Mouse (Mus musculus) cerebellum, adult 2 months (tissue): ENCODE measurements around the gene Apoc4. TPM values are rescaled to one million over a fixed set of nuclear protein-coding genes. Genes with fewer than 3 reads are reported as not detected.

Experiments
- DNase-seq, 2 experiments: peaks; one replicate each; pipeline ENCODE4 v3.0.0; 2021
- H3K27ac ChIP-seq: fragments of 200-500 bp; 2 replicates; pipeline ENCODE4 v1.5.1; 2012; ENCODE audit warnings: low read length, control low read depth, inconsistent platforms; ENCODE audit not compliant: insufficient read depth
- H3K27me3 ChIP-seq: fragments of 200-500 bp; 2 replicates; pipeline ENCODE4 v1.6.1; 2012; ENCODE audit warnings: inconsistent platforms, mild to moderate bottlenecking, low read length, moderate library complexity; ENCODE audit not compliant: control insufficient read depth, insufficient read depth
- H3K4me1 ChIP-seq: fragments of 200-500 bp; 2 replicates; pipeline ENCODE4 v1.6.1; 2011; ENCODE audit warnings: low read length; ENCODE audit not compliant: control insufficient read depth, insufficient read depth
- H3K4me3 ChIP-seq: fragments of 200-500 bp; replicated peaks from 2 replicates; pipeline ENCODE3; 2011; ENCODE audit warnings: mild to moderate bottlenecking, low read depth, low read length, control low read depth; ENCODE audit not compliant: insufficient read depth
- CTCF ChIP-seq: fragments of 200-500 bp; IDR thresholded peaks from 2 replicates; pipeline ENCODE4 v1.5.1; 2011; ENCODE audit warnings: low read depth, mild to moderate bottlenecking, control low read depth, low read length, moderate library complexity, borderline replicate concordance; ENCODE audit not compliant: insufficient read depth
- POLR2A ChIP-seq: fragments of 200-500 bp; IDR thresholded peaks from 2 replicates; pipeline ENCODE4 v1.6.1; 2011; ENCODE audit warnings: low read length, control low read depth, borderline replicate concordance; ENCODE audit not compliant: insufficient read depth
- WGBS: fragments of 180-500 bp; shearing (Covaris S2); methylation state at CpG from one replicate; pipeline ENCODE4 v1.1.7; 2018; 5-methylcytosine and 5-hydroxymethylcytosine counted together
- polyA plus RNA-seq: library from polyadenylated mRNA; depleted of rRNA; stranded (reverse); fragments of >200 nt; gene quantifications from 2 replicates; pipeline ENCODE4 v1.2.3, GENCODE M21; 2012

The Apoc4 gene
- polyA plus RNA-seq, 1 experiment = not detected

DNA sequence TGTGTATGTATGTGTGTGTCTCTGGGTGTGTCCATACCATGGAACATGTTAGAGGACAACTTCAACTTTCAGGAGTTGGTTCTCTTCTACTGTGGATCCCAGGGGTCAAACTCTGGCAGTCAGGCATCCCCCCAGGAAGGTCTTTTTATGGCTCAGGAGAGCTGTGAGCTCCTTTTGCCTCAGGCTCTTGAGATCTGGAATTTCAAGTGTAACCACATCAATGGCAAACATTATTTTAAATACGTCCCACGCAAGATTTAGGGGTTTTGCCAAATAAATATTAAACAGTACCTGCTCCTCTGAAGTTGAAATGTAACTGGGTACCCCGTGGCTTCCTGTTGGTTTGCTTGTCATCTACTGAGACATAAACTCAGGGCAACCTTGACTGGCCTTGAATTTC, 1.7 kb upstream of the Apoc4 start:
- Histone ChIP-seq H3K27ac (no peak overlapping the region), H3K27me3 (no peaks in the 10 kb centered on the region; the same call in 1 of the 2 replicates), H3K4me3 (no peak overlapping the region), H3K4me1 (no peaks in the 10 kb centered on the region)
- no peak for TF ChIP-seq CTCF
- no peak for TF ChIP-seq POLR2A
- WGBS = 79% methylated on average over 3 of the region's 3 CpGs
- no peak for DNase-seq

DNA sequence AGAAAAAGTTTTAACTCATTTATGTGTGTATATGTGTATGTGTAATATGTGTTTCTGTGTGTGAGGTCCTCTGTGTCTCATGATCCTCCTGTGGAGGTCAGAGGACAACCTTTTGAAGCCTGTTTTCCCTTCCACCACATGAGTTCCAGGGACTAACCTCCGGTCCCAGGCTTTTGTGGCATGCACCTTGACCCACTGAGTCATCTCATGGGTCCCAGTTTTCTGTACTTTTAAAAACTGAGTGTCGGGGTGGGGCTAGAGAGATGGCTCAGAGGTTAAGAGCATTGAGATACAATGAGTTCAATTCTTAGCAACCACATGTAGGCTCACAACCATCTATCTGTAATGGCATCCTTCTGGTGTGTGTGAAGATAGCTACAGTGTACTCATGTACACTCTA, 577 bp downstream of the Apoc4 start:
- DNase-seq = no peak
- Histone ChIP-seq H3K4me3 (no peak overlapping the region), H3K27ac (no peak overlapping the region), H3K27me3 (no peaks in the 10 kb centered on the region), H3K4me1 (no peaks in the 10 kb centered on the region)
- no peak for TF ChIP-seq POLR2A
- TF ChIP-seq CTCF = no peak
- 82% methylated on average over 2 of the region's 2 CpGs for WGBS

DNA sequence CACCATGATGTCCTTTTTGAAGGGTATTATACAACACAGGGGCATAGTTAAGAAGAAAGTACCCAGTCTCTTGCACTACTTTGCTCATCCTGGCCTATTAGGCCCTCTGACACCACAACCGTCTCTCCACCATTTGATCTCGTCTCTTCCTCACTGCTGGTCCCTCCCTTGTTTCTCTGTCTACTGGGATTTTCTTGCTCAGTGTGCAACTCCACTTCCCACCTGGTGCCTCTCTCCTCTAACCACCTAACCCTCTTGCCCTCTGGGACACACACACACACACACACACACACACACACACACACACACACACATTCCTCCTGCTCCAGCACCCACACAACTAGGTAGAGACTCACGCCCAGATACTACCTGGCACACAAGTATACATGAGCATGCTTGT, 2.4 kb downstream of the Apoc4 start:
- no peaks in the 10 kb centered on the region for H3K4me1 ChIP-seq
- no peaks in the 10 kb centered on the region for H3K27me3 ChIP-seq
- no peak overlapping the region for H3K27ac ChIP-seq
- TF ChIP-seq CTCF (no peak), POLR2A (no peak)
- DNase-seq = no peak
- H3K4me3 ChIP-seq = no peak overlapping the region
- WGBS = 82% methylated on average over 3 of the region's 3 CpGs

DNA sequence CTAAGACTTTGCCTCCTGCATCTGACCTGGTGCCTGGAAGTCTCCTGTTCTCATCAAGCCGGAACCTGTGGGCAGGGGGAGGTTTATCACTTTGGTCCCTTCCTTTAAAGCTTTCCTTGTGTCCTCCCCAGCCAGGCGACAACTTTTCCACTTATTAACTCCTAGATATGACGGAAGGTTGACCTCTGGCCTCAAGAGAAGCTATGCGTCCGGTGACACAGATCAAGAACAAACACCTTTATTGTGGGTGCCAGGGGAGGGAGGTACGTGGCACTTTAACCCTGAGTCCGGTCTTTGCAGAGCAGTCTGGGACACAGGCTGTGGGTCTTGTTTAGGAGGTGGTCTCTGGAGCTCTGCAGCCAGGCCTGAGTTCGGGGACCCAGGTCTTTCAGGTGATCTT, 3.4 kb downstream of the Apoc4 start, which contains the start of gene Apoc2:
TSS of gene Apoc2 (minus strand) at position 70 of the 400 bp plus-strand sequence.
- Histone ChIP-seq H3K27ac (no peak within 1 kb of the TSS), H3K27me3 (no peaks in the 10 kb centered on the region), H3K4me1 (no peaks in the 10 kb centered on the region; the same call in 1 of the 2 replicates), H3K4me3 (no peak within 1 kb of the TSS)
- WGBS = 77% methylated on average over 8 of the region's 8 CpGs
- DNase-seq = no peak
- TF ChIP-seq POLR2A (no peak), CTCF (no peak)

DNA sequence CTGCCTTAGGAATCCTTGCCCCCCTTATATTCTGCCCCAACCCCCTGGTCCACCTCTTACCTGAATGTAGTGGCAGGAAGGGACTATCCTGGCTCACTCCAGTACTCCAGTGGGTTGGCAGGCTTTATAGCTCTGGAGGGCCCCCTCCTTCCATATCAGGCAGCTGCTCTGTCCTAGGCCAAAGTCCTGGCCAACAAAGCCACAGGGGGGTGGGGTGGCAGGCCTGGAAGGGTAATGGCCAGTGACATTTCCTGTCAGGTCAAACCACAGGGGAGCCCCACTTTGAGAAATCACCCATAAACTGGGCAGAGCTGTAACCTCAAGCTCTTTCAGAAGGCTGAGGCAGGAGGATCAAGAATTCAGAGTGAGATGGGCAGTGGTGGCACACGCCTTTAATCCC, 4.6 kb downstream of the Apoc4 start:
- no peaks in the 10 kb centered on the region; the same call in 1 of the 2 replicates for H3K4me1 ChIP-seq

DNA sequence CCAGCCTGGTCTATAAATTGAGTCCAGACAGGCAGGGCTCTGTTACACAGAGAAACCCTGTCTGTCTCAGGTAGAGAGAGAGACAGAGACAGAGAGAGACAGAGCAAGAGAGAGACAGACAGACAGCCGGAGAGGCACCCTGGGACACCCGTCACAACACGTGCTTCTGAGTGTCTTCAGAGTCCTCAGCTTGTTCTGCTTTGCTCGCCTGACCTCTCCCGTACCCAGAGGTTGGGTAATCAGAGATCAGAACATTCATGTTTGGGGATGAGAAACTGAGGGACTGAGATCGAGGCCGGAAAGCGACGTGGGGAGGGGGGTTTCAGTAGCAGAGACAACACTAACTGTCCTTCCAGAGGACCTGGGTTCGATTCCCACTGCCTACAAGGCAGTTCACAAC, 5.5 kb downstream of the Apoc4 start:
- no peak for DNase-seq
- Histone ChIP-seq H3K27ac (no peak overlapping the region), H3K27me3 (no peaks in the 10 kb centered on the region), H3K4me1 (no peaks in the 10 kb centered on the region; the same call in 1 of the 2 replicates), H3K4me3 (no peak overlapping the region)
- 80% methylated on average over 10 of the region's 10 CpGs for WGBS
- TF ChIP-seq POLR2A = no peak
- TF ChIP-seq CTCF = no peak

More for the DNA sequence above, 4.6 kb downstream of the Apoc4 start:
- 69% methylated on average over 1 of the region's 1 CpGs for WGBS
- no peak overlapping the region for H3K4me3 ChIP-seq
- DNase-seq = no peak
- no peak overlapping the region for H3K27ac ChIP-seq
- no peaks in the 10 kb centered on the region for H3K27me3 ChIP-seq
- no peak for TF ChIP-seq CTCF
- no peak for TF ChIP-seq POLR2A

DNA sequence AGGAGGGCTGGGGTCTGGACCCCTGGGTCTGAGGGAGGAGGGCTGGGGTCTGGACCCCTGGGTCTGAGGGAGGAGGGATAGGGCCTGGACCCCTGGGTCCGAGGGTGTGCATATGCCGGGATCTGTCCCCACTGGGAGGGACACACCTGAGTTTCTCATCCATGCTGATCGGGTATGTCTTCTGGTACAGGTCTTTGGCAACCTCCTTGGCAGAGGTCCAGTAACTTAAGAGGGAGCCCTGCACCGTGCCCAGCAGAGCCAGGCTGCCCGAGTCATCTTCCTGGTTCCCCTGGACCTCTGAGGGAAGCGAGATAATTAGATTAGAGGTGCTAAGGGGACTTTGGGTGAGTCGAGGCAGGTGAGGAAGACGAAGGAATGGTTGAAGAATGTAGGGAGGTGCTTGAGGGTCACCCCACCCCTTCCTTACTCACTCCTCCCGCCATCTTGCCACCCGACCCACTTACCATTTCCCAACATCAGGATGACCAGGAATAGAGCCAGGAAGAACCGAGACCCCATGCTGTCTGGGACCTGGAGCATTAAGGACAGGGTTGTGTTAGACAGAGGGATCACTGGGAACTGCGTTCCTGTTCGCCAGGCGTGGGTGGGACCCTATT, 8.1 kb downstream of the Apoc4 start:
- Histone ChIP-seq H3K4me1 (peaks cover 3% of the 10 kb centered on the region), H3K27me3 (no peaks in the 10 kb centered on the region), H3K27ac (no peak overlapping the region), H3K4me3 (no peak overlapping the region)
- no peak for DNase-seq
- TF ChIP-seq CTCF (no peak), POLR2A (no peak)
- 46% methylated on average over 14 of the region's 14 CpGs for WGBS

DNA sequence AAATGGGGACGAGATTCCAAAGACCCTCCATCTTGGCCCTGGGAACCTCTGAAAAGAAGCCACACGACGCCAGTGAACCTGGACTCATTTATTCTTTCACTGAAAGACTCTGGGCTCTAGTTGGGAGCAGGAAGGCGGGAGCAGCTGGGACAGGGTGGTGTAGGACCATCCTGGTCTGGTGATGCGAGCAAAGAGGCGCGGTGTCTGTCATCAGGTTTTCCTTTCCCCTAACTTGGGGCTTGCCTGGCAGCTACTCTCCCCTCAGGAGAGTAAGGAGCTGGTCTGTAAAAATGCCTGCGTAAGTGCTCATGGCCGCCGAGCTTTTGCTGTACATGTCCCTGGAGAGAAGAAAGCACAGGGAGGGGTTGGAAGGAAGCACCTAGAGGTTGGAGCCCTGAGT, 9.8 kb downstream of the Apoc4 start:
- H3K4me1 ChIP-seq = peaks cover 3% of the 10 kb centered on the region
- H3K27me3 ChIP-seq = no peaks in the 10 kb centered on the region
- DNase-seq = no peak
- TF ChIP-seq POLR2A = no peak
- TF ChIP-seq CTCF = no peak
- WGBS = 67% methylated on average over 10 of the region's 10 CpGs
- H3K4me3 ChIP-seq = no peak overlapping the region
- H3K27ac ChIP-seq = no peak overlapping the region
